Comparison of ENCODE assay signal across 9 mouse cellular contexts in genomic region chr10:81427804-81428506, GRCm38 (mm10). TPM values are rescaled to one million over a fixed set of nuclear protein-coding genes. Genes with fewer than 3 reads are reported as not detected.
DNase-seq lines count a peak whose midpoint lies in the region; ATAC-seq and TF ChIP-seq lines count a peak whose summit lies in the region.
"Had no signal": no experiment of that assay in that cellular context is flagged by ENCODE, and none has a peak within 500 bp of the region (broad histone marks: within the 10 kb centered on the region; RNA-seq: fewer than 3 reads in every experiment).

No protein-coding gene starts in this region.

- H3K9me3 ChIP-seq in hindbrain, embryonic 14.5 days (ENCODE audit: control insufficient read depth, low read length) = no peaks in the 10 kb centered on the region
- H3K9me3 ChIP-seq in forebrain, embryonic 15.5 days = no peaks in the 10 kb centered on the region
- H3K9me3 ChIP-seq: liver, embryonic 15.5 days had no signal

- peak overlapping the region; percentile 97 for H3K27ac ChIP-seq in gastrocnemius, adult 2 months
- no peak overlapping the region for H3K27ac ChIP-seq in hindbrain, embryonic 14.5 days
- no peak overlapping the region for H3K27ac ChIP-seq in forebrain, embryonic 15.5 days (replicated peaks)
- H3K27ac ChIP-seq: liver, embryonic 15.5 days had no signal

- peak; percentile 43 for DNase-seq in gastrocnemius, adult 2 months
- DNase-seq in gastrocnemius, postnatal 36 days = no peak
- peak; percentile 36 to 61 for DNase-seq in right cerebral cortex, postnatal 10 days (ENCODE audit: low spot score in 2 of 2)
- DNase-seq in right cerebral cortex, adult 18-20 months = no peak
- DNase-seq in cerebellum, postnatal 14 days = peak; percentile 59 to 64
- DNase-seq in left cerebral cortex, postnatal 14 days (ENCODE audit: low spot score in 2 of 2) = peak; percentile 5 to 13
- DNase-seq in hindbrain, embryonic 14.5 days (ENCODE audit: low spot score) = no peak

- TF ChIP-seq CTCF in gastrocnemius, adult 2 months (IDR thresholded peaks at IDR 0.05) = no peak

- intact Hi-C loops in gastrocnemius, adult 2 months (cut with DNase I) = no loop called here
- intact Hi-C loops in gastrocnemius, postnatal 36 days (cut with DNase I) = no loop called here
- intact Hi-C loops in left cerebral cortex, postnatal 14 days (cut with DNase I) = loop anchor here (2.0 kb wide), 1 partner anchor 15 kb away; no protein-coding TSS in a partner anchor

- H3K4me3 ChIP-seq in gastrocnemius, adult 2 months = no peak overlapping the region
- H3K4me3 ChIP-seq in hindbrain, embryonic 14.5 days (replicated peaks; ENCODE audit: low read length) = no peak overlapping the region
- no peak overlapping the region for H3K4me3 ChIP-seq in forebrain, embryonic 15.5 days

- no peaks in the 10 kb centered on the region for H3K36me3 ChIP-seq in hindbrain, embryonic 14.5 days (replicated peaks; ENCODE audit: control insufficient read depth, insufficient read depth)
- H3K36me3 ChIP-seq in forebrain, embryonic 15.5 days = no peaks in the 10 kb centered on the region
- H3K36me3 ChIP-seq: liver, embryonic 15.5 days had no signal

- no peak for ATAC-seq in hindbrain, embryonic 14.5 days (ENCODE audit: low FRiP score)
- no peak for ATAC-seq in forebrain, embryonic 15.5 days (replicated peaks)

- no peak overlapping the region for H3K9ac ChIP-seq in hindbrain, embryonic 14.5 days
- H3K9ac ChIP-seq in forebrain, embryonic 15.5 days (replicated peaks) = no peak overlapping the region
- H3K9ac ChIP-seq: liver, embryonic 15.5 days had no signal

- no peak overlapping the region for H3K4me2 ChIP-seq in hindbrain, embryonic 14.5 days (replicated peaks)
- H3K4me2 ChIP-seq in forebrain, embryonic 15.5 days (replicated peaks) = no peak overlapping the region

- 75% methylated on average over 8 of the region's 8 CpGs for WGBS in hindbrain, embryonic 14.5 days
- WGBS in forebrain, embryonic 15.5 days = 83% methylated on average over 8 of the region's 8 CpGs

- H3K27me3 ChIP-seq in hindbrain, embryonic 14.5 days (ENCODE audit: control insufficient read depth, insufficient read depth, low read length) = peaks cover 40% of the 10 kb centered on the region
- H3K27me3 ChIP-seq in forebrain, embryonic 15.5 days = peaks cover 7% of the 10 kb centered on the region; the same call in 1 of the 2 replicates

- H3K4me1 ChIP-seq in hindbrain, embryonic 14.5 days (replicated peaks; ENCODE audit: control insufficient read depth, insufficient read depth, low read length) = peaks cover 41% of the 10 kb centered on the region
- H3K4me1 ChIP-seq in forebrain, embryonic 15.5 days = peaks cover 62% of the 10 kb centered on the region

RNA-seq across cellular contexts. Expression of gene Nfic, which starts 27.5 kb away (rescaled TPM):
- total RNA-seq in gastrocnemius, adult 2 months (2021) = 100 to 1,000 TPM; 207 to 215 TPM
- 100 to 1,000 TPM; 219 to 237 TPM for total RNA-seq in gastrocnemius, postnatal 36 days (2021)
- 10 to 100 TPM; 67.0 to 69.8 TPM for total RNA-seq in left cerebral cortex, postnatal 14 days (2021)
- polyA plus RNA-seq in hindbrain, embryonic 14.5 days (2014; fragmentation: Nextera tagmentation; extraction: Ambion mirVana) = 17.3 and 25.8 TPM in 2 replicates
- polyA plus RNA-seq in forebrain, embryonic 15.5 days (2015; fragmentation: Nextera tagmentation; extraction: Ambion mirVana) = 24.2 and 29.4 TPM in 2 replicates

RNA-seq across cellular contexts. Expression of gene Smim24, which starts 35.1 kb away (rescaled TPM):
- not detected for total RNA-seq in gastrocnemius, adult 2 months (2021)
- total RNA-seq in gastrocnemius, postnatal 36 days (2021) = under 1 TPM; 0.37 to 0.38 TPM
- 1 to 10 TPM; 1.8 to 1.9 TPM for total RNA-seq in left cerebral cortex, postnatal 14 days (2021)
- polyA plus RNA-seq in hindbrain, embryonic 14.5 days (2014; fragmentation: Nextera tagmentation; extraction: Ambion mirVana) = 0.84 and 1.3 TPM in 2 replicates
- 1.2 and 1.8 TPM in 2 replicates for polyA plus RNA-seq in forebrain, embryonic 15.5 days (2015; fragmentation: Nextera tagmentation; extraction: Ambion mirVana)

RNA-seq across cellular contexts. Expression of gene Gm48552, which starts 39.1 kb away (rescaled TPM):
- 1 to 10 TPM in 1 of 2 experiments, under 1 TPM in 1; 0.84 to 1.0 TPM for total RNA-seq in gastrocnemius, adult 2 months (2021)
- under 1 TPM; 0.59 to 0.77 TPM for total RNA-seq in gastrocnemius, postnatal 36 days (2021)
- 1 to 10 TPM; 2.8 to 4.7 TPM for total RNA-seq in left cerebral cortex, postnatal 14 days (2021)
- polyA plus RNA-seq in hindbrain, embryonic 14.5 days (2014; fragmentation: Nextera tagmentation; extraction: Ambion mirVana) = 1.9 and 2.2 TPM in 2 replicates
- 2.9 and 3.1 TPM in 2 replicates for polyA plus RNA-seq in forebrain, embryonic 15.5 days (2015; fragmentation: Nextera tagmentation; extraction: Ambion mirVana)
- polyA plus RNA-seq: liver, embryonic 15.5 days had no signal

RNA-seq across cellular contexts. Expression of gene Gm48551, which starts 43.7 kb away (rescaled TPM):
- 1 to 10 TPM in 1 of 2 experiments, under 1 TPM in 1; 0.87 to 2.8 TPM for total RNA-seq in gastrocnemius, adult 2 months (2021)
- total RNA-seq in gastrocnemius, postnatal 36 days (2021) = 1 to 10 TPM in 1 of 2 experiments, under 1 TPM in 1; 0.89 to 1.2 TPM
- total RNA-seq in left cerebral cortex, postnatal 14 days (2021) = 1 to 10 TPM; 2.4 to 3.2 TPM
- 5.5 and 5.7 TPM in 2 replicates for polyA plus RNA-seq in hindbrain, embryonic 14.5 days (2014; fragmentation: Nextera tagmentation; extraction: Ambion mirVana)
- 5.4 and 6.6 TPM in 2 replicates for polyA plus RNA-seq in forebrain, embryonic 15.5 days (2015; fragmentation: Nextera tagmentation; extraction: Ambion mirVana)

RNA-seq across cellular contexts. Expression of gene Dohh, which starts 43.7 kb away (rescaled TPM):
- 10 to 100 TPM; 38.1 to 39.8 TPM for total RNA-seq in gastrocnemius, adult 2 months (2021)
- total RNA-seq in gastrocnemius, postnatal 36 days (2021) = 10 to 100 TPM; 36.5 to 42.5 TPM
- total RNA-seq in left cerebral cortex, postnatal 14 days (2021) = 10 to 100 TPM; 82.4 to 88.6 TPM
- polyA plus RNA-seq in hindbrain, embryonic 14.5 days (2014; fragmentation: Nextera tagmentation; extraction: Ambion mirVana) = 68.9 TPM in 2 replicates
- polyA plus RNA-seq in forebrain, embryonic 15.5 days (2015; fragmentation: Nextera tagmentation; extraction: Ambion mirVana) = 88.2 and 89.0 TPM in 2 replicates

Comparison
In these comparisons a context has a peak if more than half of its experiments do, and no peak if none do; other contexts are left out.
1. DNase-seq: peak in gastrocnemius, adult 2 months (single experiment), right cerebral cortex, postnatal 10 days (2 of 2), cerebellum, postnatal 14 days (2 of 2) and left cerebral cortex, postnatal 14 days (2 of 2); none in gastrocnemius, postnatal 36 days (0 of 2), right cerebral cortex, adult 18-20 months (single experiment) and hindbrain, embryonic 14.5 days (single experiment).